Mouse (Mus musculus) CH12.LX (cell line): ENCODE results near the gene Gm28053. TPM values are rescaled to one million over a fixed set of nuclear protein-coding genes. Genes with fewer than 3 reads are reported as not detected.

Experiments used
- DNase-seq: peaks from one replicate; pipeline ENCODE4 v3.0.0-alpha.2; 2013; ENCODE audit errors: extremely low read depth
- H3K27ac ChIP-seq: 2 replicates; pipeline ENCODE4 v1.5.1; 2012; ENCODE audit warnings: low read depth, mild to moderate bottlenecking, control low read depth, moderate library complexity; ENCODE audit not compliant: insufficient read depth
- H3K27me3 ChIP-seq: replicated peaks from 2 replicates; pipeline ENCODE3; 2012; ENCODE audit warnings: inconsistent platforms
- H3K36me3 ChIP-seq, 2 experiments: replicated peaks in 1 of 2; 2 replicates each; pipeline versions ENCODE3 to v1.6.1; 2012; ENCODE audit warnings: inconsistent platforms in 1 of 2, low read length in 1 of 2, mild to moderate bottlenecking in 1 of 2, mixed read lengths in 1 of 2, moderate library complexity in 1 of 2; ENCODE audit not compliant: control insufficient read depth in 1 of 2, insufficient read depth in 1 of 2
- H3K4me1 ChIP-seq, 2 experiments: 2 replicates each; pipeline ENCODE4 v1.6.1; 2012; ENCODE audit warnings: inconsistent platforms in 1 of 2, moderate library complexity in 1 of 2; ENCODE audit not compliant: insufficient read depth in 2 of 2, control insufficient read depth in 1 of 2
- H3K4me2 ChIP-seq: 2 replicates; pipeline ENCODE4 v1.6.1; 2012; ENCODE audit warnings: low read depth, mild to moderate bottlenecking, control low read depth; ENCODE audit not compliant: poor library complexity, insufficient read depth, severe bottlenecking
- H3K4me3 ChIP-seq, 3 experiments: fragments of 150-350 bp in 1 of 3; sonication (generic) in 1 of 3; replicated peaks in 1 of 3; 2 replicates each; pipeline versions ENCODE3 to v1.5.1; 2011 to 2012; ENCODE audit warnings: low read depth in 2 of 3, low read length in 2 of 3, mild to moderate bottlenecking in 2 of 3, moderate library complexity in 2 of 3, control low read depth in 1 of 3, improper control_type of control experiment in 1 of 3, inconsistent platforms in 1 of 3, mixed read lengths in 1 of 3; ENCODE audit not compliant: poor library complexity in 1 of 3
- H3K79me2 ChIP-seq: replicated peaks from 2 replicates; pipeline ENCODE4 v1.6.1; 2012; ENCODE audit warnings: mild to moderate bottlenecking, moderate library complexity; ENCODE audit not compliant: control insufficient read depth, poor library complexity, insufficient read depth, severe bottlenecking; ENCODE audit errors: extremely low read depth
- H3K9ac ChIP-seq: 2 replicates; pipeline ENCODE4 v1.6.1; 2012; ENCODE audit warnings: low read depth, mild to moderate bottlenecking, control low read depth, moderate library complexity; ENCODE audit not compliant: insufficient read depth
- H3K9me3 ChIP-seq: replicated peaks from 2 replicates; pipeline ENCODE3; 2012; ENCODE audit warnings: low read length, inconsistent platforms, mixed read lengths
- BHLHE40 ChIP-seq: IDR thresholded peaks from 2 replicates; pipeline ENCODE4 v1.6.1; 2011; ENCODE audit warnings: mild to moderate bottlenecking, low read depth, low read length, improper control_type of control experiment
- CHD1 ChIP-seq: IDR thresholded peaks from 2 replicates; pipeline ENCODE4 v1.6.1; 2012; ENCODE audit warnings: low read depth, low read length, improper control_type of control experiment, inconsistent platforms
- CTCF ChIP-seq, 2 experiments: IDR thresholded peaks in 1 of 2; conservative IDR thresholded peaks in 1 of 2; 2 replicates each; pipeline ENCODE4 v1.5.1; 2011 to 2012; ENCODE audit warnings: low read depth in 2 of 2, low read length in 2 of 2, improper control_type of control experiment in 1 of 2, inconsistent platforms in 1 of 2, mild to moderate bottlenecking in 1 of 2, moderate library complexity in 1 of 2
- ELF1 ChIP-seq: IDR thresholded peaks from 2 replicates; pipeline ENCODE4 v1.6.1; 2014; ENCODE audit warnings: low read depth, mild to moderate bottlenecking, inconsistent platforms, low read length, improper control_type of control experiment
- EP300 ChIP-seq: IDR thresholded peaks from 2 replicates; pipeline ENCODE4 v1.6.1; 2011; ENCODE audit warnings: low read length, improper control_type of control experiment
- ETS1 ChIP-seq: conservative IDR thresholded peaks from 2 replicates; pipeline ENCODE4 v1.6.1; 2012; ENCODE audit warnings: low read depth, mild to moderate bottlenecking, inconsistent platforms, low read length, improper control_type of control experiment, moderate library complexity
- JUND ChIP-seq: conservative IDR thresholded peaks from 2 replicates; pipeline ENCODE4 v1.6.1; 2011; ENCODE audit warnings: low read depth, low read length, improper control_type of control experiment
- KAT2A ChIP-seq: IDR thresholded peaks from 2 replicates; pipeline ENCODE4 v1.6.1; 2012; ENCODE audit warnings: low read length, improper control_type of control experiment, inconsistent platforms; ENCODE audit not compliant: insufficient replicate concordance
- MXI1 ChIP-seq: IDR thresholded peaks from 2 replicates; pipeline ENCODE4 v1.6.1; 2011; ENCODE audit warnings: mild to moderate bottlenecking, low read depth, low read length, improper control_type of control experiment
- MYC ChIP-seq: IDR thresholded peaks from 2 replicates; pipeline ENCODE4 v1.6.1; 2011; ENCODE audit warnings: low read depth, mild to moderate bottlenecking, improper control_type of control experiment, low read length
- NELFE ChIP-seq: IDR thresholded peaks from 2 replicates; pipeline ENCODE4 v1.6.1; 2011; ENCODE audit warnings: low read depth, low read length, improper control_type of control experiment
- PAX5 ChIP-seq: IDR thresholded peaks from 2 replicates; pipeline ENCODE4 v1.6.1; 2012; ENCODE audit warnings: low read length, inconsistent platforms, mixed read lengths
- RCOR1 ChIP-seq: conservative IDR thresholded peaks from 2 replicates; pipeline ENCODE4 v1.6.1; 2012; ENCODE audit warnings: low read depth, mild to moderate bottlenecking, inconsistent platforms, low read length, improper control_type of control experiment
- TBP ChIP-seq: conservative IDR thresholded peaks from 2 replicates; pipeline ENCODE4 v1.6.1; 2011; ENCODE audit warnings: low read depth, low read length, improper control_type of control experiment
- TCF12 ChIP-seq: IDR thresholded peaks from 2 replicates; pipeline ENCODE4 v1.6.1; 2014; ENCODE audit warnings: low read depth, mild to moderate bottlenecking, inconsistent platforms, low read length, improper control_type of control experiment
- USF1 ChIP-seq: IDR thresholded peaks from 2 replicates; pipeline ENCODE4 v1.6.1; 2014; ENCODE audit warnings: low read depth, mild to moderate bottlenecking, inconsistent platforms, low read length, improper control_type of control experiment
- ZKSCAN1 ChIP-seq: IDR thresholded peaks from 2 replicates; pipeline ENCODE4 v1.6.1; 2012; ENCODE audit warnings: low read depth, inconsistent platforms, low read length, improper control_type of control experiment, borderline replicate concordance
- ZMIZ1 ChIP-seq: IDR thresholded peaks from 2 replicates; pipeline ENCODE4 v1.6.1; 2012; ENCODE audit warnings: low read depth, mild to moderate bottlenecking, inconsistent platforms, low read length, improper control_type of control experiment
- ZNF384 ChIP-seq: IDR thresholded peaks from 2 replicates; pipeline ENCODE4 v1.6.1; 2012; ENCODE audit warnings: low read depth, low read length, improper control_type of control experiment, inconsistent platforms
- dilution Hi-C: fragments of 300-500 bp; cut with MboI; formaldehyde crosslinking; loops from 2 replicates; pipeline ENCODE4 v1.14.3; 2020; ENCODE audit warnings: low sequenced_read_pairs; ENCODE audit not compliant: extremely low pct_unique_long_range_greater_than_20kb, extremely low pct_ligation_motif_present
- in situ Hi-C: fragments of 300-500 bp; cut with MboI; formaldehyde crosslinking; loops from 3 replicates; pipeline ENCODE4 v1.14.3; 2019; ENCODE audit warnings: low sequenced_read_pairs, low pct_ligation_motif_present, low pct_unique_long_range_greater_than_20kb, mixed read lengths
- polyA plus RNA-seq: library from polyadenylated mRNA; unstranded; fragments of >175 nt; gene quantifications from 2 replicates; pipeline ENCODE4 v1.2.1, GENCODE M21; 2012; ENCODE audit warnings: low read depth; ENCODE audit not compliant: insufficient read length
- total RNA-seq, 2 experiments: library from RNA; depleted of rRNA; stranded (reverse); fragments of 300-350 nt in 1 of 2; fragments of >200 nt in 1 of 2; gene quantifications; 2 replicates each; pipeline ENCODE4 v1.2.3; 2012 to 2014

Gm28053 gene
- total and polyA plus RNA-seq, 3 experiments, result 8.0 to 22.7 (median 10.0) TPM

DNA sequence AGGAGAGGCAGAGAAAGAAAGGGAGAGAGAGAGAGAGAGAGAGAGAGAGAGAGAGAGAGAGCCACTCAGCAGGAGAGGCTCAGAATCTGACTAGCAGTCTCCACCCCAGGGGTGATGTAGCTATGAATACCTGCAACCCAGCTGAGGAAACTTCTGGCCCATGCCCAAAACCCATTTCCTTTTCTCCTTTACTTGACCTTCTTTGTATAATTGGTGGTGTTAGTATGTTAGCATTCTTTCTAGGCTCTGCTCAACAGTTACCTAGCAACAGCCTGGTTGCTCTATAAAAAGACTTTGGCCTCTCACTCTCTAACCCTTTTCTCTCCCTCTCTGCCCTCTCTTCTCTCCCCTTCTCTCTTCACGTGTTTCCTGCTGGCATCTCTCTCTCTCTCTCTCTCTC is 7.1 kb downstream of the Gm28053 start:
- dilution Hi-C loops (no loop called here), in situ Hi-C loops (no loop called here)
- H3K36me3 ChIP-seq, result peaks cover 0 to 6% of the 10 kb centered on the region in 2 experiments
- no peak overlapping the region for H3K4me3 ChIP-seq
- H3K9me3 ChIP-seq, result no peaks in the 10 kb centered on the region
- H3K79me2 ChIP-seq, result peaks cover 6% of the 10 kb centered on the region; the same call in 1 of the 2 replicates
- H3K4me2 ChIP-seq, result no peak overlapping the region
- no peak overlapping the region for H3K27ac ChIP-seq
- no peaks in the 10 kb centered on the region for H3K27me3 ChIP-seq
- no peak overlapping the region for H3K9ac ChIP-seq
- no peak for DNase-seq
- TF ChIP-seq CHD1 (no peak), JUND (no peak; the same call in 1 of the 2 replicates), ZNF384 (no peak), RCOR1 (no peak), ETS1 (no peak), USF1 (no peak), TCF12 (no peak), NELFE (no peak), MYC (no peak), ZKSCAN1 (no peak), CTCF (conservative IDR thresholded peaks at IDR 0.05 in 1 of 2, IDR thresholded peaks at IDR 0.05 in 1 of 2; ENCODE audit: low read depth in 2 of 2, low read length in 2 of 2) (no peak), ZMIZ1 (no peak), BHLHE40 (no peak), PAX5 (no peak), MXI1 (no peak), KAT2A (no peak)
- H3K4me1 ChIP-seq, result peaks cover 25 to 69% of the 10 kb centered on the region in 2 experiments

- no peak for TF ChIP-seq TBP
- no peak for TF ChIP-seq MYC
- peak; percentile 43 for TF ChIP-seq ELF1
- no peak for TF ChIP-seq EP300
- no peak for TF ChIP-seq MXI1
- TF ChIP-seq, all 38 proteins: peak for 1
- dilution Hi-C loops (no loop called here), in situ Hi-C loops (no loop called here)
- Histone ChIP-seq H3K4me2 (no peak overlapping the region), H3K9me3 (no peaks in the 10 kb centered on the region), H3K36me3 (peaks cover 0 to 4% of the 10 kb centered on the region in 2 experiments), H3K79me2 (no peaks in the 10 kb centered on the region), H3K27me3 (no peaks in the 10 kb centered on the region), H3K27ac (no peak overlapping the region), H3K4me3 (no peak overlapping the region), H3K4me1 (peaks cover 29 to 75% of the 10 kb centered on the region in 2 experiments), H3K9ac (no peak overlapping the region)
- DNase-seq, result no peak
These were observed 9.4 kb downstream of the Gm28053 start for GRCm38 (mm10) chr6:48727761-48728160.
